Mouse (Mus musculus): Measurements from ENCODE around the gene Aqp11. TPM values are rescaled to one million over a fixed set of nuclear protein-coding genes. Genes with fewer than 3 reads are reported as not detected.

Gene Aqp11
- polyA plus RNA-seq, 1 experiment from 2014 or later = 5.2 TPM

DNA sequence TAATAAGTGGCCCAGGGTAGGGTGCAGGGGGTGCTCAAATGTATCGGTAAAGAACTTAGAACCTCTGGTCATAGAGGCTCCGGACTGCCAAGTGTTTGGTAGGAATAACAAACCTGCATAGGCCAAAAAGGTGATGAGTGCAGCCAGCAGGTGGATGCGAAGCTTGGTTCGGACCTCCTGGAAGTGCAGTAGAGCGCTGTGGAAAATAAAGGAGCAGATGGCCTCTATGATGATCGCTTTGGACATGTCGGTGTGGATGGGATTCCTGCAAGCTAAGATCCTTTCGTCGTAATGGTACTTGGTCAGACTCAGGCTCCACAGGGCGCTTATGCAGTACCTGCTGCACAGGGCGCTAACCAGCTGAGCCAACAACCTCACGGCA lies 842 bp downstream of the Aqp11 start:
- WGBS = 7% methylated on average over 12 of the region's 12 CpGs
- peaks cover 3% of the 10 kb centered on the region for H3K27me3 ChIP-seq (ENCODE audit: insufficient read depth, poor library complexity, severe bottlenecking)
- H3K4me1 ChIP-seq = peaks cover 13% of the 10 kb centered on the region
- no peaks in the 10 kb centered on the region for H3K36me3 ChIP-seq
- H3K27ac ChIP-seq = peak overlapping the region; percentile 91
- peak overlapping the region; percentile 67 for H3K4me3 ChIP-seq
- DNase-seq (ENCODE audit: low spot score) = no peak
- no peaks in the 10 kb centered on the region for H3K9me3 ChIP-seq

- 48% methylated on average over 4 of the region's 4 CpGs for WGBS
- H3K27ac ChIP-seq = no peak overlapping the region
- DNase-seq (ENCODE audit: low spot score) = no peak
- no peaks in the 10 kb centered on the region for H3K36me3 ChIP-seq
- no peaks in the 10 kb centered on the region for H3K9me3 ChIP-seq
- peaks cover 3% of the 10 kb centered on the region for H3K27me3 ChIP-seq (ENCODE audit: insufficient read depth, poor library complexity, severe bottlenecking)
- H3K4me1 ChIP-seq = peaks cover 17% of the 10 kb centered on the region
- H3K4me3 ChIP-seq = no peak overlapping the region
These were observed 2.1 kb downstream of the Aqp11 start for GRCm38 (mm10) chr7:97735886-97736420.

- no peak for DNase-seq (ENCODE audit: low spot score)
- WGBS = 81% methylated on average over 8 of the region's 8 CpGs
- H3K4me3 ChIP-seq = no peak overlapping the region
These were observed 3.1 kb downstream of the Aqp11 start for GRCm38 (mm10) chr7:97735021-97735420.

DNA sequence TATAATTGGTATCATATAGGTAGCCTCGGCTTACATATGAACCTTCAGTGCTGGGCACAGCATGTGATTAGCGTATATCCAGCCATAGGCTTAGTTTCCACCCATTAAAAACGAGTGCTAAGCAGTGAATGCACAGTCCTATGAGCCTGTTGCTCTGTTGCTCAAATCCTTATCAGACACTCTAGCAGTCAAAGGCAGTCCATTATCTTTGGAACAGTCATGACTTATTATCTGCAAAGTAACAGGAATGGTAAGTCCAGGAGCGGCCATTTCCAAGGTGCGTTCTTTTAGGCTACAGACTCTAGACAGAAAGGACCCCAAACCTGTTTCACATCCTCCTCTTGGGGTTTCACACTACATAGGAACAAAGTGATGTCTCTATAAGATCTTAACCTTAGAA lies 4.5 kb downstream of the Aqp11 start:
- Histone ChIP-seq H3K36me3 (no peaks in the 10 kb centered on the region), H3K4me1 (peaks cover 21% of the 10 kb centered on the region), H3K27me3 (ENCODE audit: insufficient read depth, poor library complexity, severe bottlenecking) (peaks cover 3% of the 10 kb centered on the region), H3K4me3 (no peak overlapping the region), H3K9me3 (no peaks in the 10 kb centered on the region), H3K27ac (no peak overlapping the region)
- no peak for DNase-seq (ENCODE audit: low spot score)
- 78% methylated on average over 5 of the region's 5 CpGs for WGBS

More at GRCm38 (mm10) chr7:97735021-97735420, 3.1 kb downstream of the Aqp11 start:
- Histone ChIP-seq H3K27me3 (ENCODE audit: insufficient read depth, poor library complexity, severe bottlenecking) (peaks cover 3% of the 10 kb centered on the region), H3K36me3 (no peaks in the 10 kb centered on the region), H3K4me1 (peaks cover 21% of the 10 kb centered on the region), H3K9me3 (no peaks in the 10 kb centered on the region), H3K27ac (no peak overlapping the region)

DNA sequence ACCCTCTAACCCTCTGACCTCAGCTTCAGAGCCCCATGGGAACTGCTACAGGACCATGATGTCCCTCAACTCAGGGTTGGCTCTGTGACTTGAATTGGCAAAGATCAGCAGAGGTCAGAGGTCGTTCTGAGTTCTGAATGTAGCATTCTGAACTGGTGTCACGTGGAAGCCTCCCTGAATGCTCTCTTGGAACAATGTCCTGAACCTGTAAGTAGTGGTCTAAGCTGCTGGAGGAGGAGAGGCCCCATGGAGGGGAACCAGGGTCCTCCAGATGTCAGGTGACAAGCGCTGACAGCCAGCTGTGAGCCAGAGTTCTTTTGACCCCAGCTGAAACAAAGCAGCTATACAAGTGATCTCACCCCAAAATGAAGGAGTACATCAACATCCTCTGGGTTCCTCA lies 7.7 kb downstream of the Aqp11 start:
- Histone ChIP-seq H3K27ac (no peak overlapping the region), H3K36me3 (peaks cover 9% of the 10 kb centered on the region; the same call in 1 of the 2 replicates), H3K27me3 (ENCODE audit: insufficient read depth, poor library complexity, severe bottlenecking) (peaks cover 3% of the 10 kb centered on the region; the same call in 1 of the 2 replicates), H3K9me3 (no peaks in the 10 kb centered on the region), H3K4me3 (no peak overlapping the region), H3K4me1 (peaks cover 8% of the 10 kb centered on the region)
- 71% methylated on average over 3 of the region's 3 CpGs for WGBS
- no peak for DNase-seq (ENCODE audit: low spot score)

DNA sequence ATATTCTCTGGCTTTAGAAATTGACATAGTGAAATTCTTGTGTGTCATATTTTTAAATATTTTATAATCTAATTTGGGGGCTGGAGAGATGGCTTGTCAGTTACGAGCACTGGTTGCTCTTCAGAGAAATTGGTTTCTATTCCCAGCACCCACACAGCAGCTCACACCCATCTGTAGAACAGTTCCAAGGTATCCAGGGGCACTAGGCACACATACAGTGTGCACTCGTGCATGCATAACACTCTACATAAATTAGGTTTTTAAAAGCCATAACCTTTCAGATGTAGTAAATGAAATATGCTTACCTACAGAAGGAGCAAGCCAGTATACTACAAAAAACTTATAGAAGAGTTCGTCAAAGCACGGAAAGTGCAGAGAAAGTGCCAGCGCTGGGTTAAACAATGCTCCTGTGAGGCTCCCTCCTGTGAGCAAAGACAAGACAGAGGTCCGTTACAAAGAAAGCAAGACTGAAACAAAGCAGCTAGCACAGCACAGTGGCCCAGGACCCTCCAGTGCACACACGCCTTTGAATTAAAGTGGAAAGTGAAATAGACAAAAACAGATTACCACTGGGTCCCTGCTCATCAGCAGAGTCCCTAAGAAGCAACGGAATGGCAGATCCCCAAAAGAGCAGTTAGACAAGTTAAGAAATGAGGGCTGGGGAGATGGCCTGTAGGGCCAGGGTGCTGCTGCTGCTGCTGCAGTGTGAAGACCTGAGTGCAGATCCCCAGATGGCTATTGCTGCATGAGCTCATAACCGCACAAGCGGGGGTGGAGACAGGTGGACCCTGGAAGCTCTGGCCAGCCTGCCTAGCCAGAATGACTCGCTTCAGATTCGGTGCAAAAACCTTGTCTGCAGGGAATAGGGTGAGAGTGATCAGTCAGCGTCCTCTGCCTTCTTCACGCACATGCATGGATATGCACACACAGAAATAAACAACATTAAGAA lies 9.1 kb downstream of the Aqp11 start:
- Histone ChIP-seq H3K4me3 (no peak overlapping the region), H3K27ac (no peak overlapping the region), H3K4me1 (peaks cover 8% of the 10 kb centered on the region), H3K9me3 (no peaks in the 10 kb centered on the region), H3K27me3 (ENCODE audit: insufficient read depth, poor library complexity, severe bottlenecking) (no peaks in the 10 kb centered on the region), H3K36me3 (peaks cover 9% of the 10 kb centered on the region; the same call in 1 of the 2 replicates)
- 74% methylated on average over 14 of the region's 14 CpGs for WGBS
- no peak for DNase-seq (ENCODE audit: low spot score)

DNA sequence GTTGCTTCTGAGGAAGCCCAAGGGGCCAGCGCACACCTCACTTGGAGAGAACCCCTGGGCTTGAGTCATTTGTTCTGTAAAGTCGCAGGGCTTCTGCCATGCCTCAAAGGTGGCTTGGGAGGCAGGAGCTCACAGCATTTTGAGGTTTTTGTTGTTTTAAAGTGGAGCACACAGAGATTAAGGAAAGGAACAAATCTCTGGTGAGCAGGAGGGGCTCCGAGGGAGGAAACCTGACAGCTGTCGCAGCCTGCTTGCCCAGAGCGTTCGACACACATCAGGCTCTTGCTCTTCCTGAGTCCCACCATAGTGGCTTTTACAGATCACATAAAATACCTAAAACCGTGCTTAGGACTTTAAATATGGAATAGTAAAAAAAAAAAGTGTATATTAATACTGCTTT lies 11.3 kb downstream of the Aqp11 start:
- H3K36me3 ChIP-seq = peaks cover 13% of the 10 kb centered on the region; the same call in 1 of the 2 replicates
- WGBS = 70% methylated on average over 7 of the region's 7 CpGs
- no peak overlapping the region for H3K27ac ChIP-seq
- H3K4me1 ChIP-seq = peaks cover 7% of the 10 kb centered on the region
- H3K4me3 ChIP-seq = no peak overlapping the region
- H3K27me3 ChIP-seq (ENCODE audit: insufficient read depth, poor library complexity, severe bottlenecking) = no peaks in the 10 kb centered on the region
- H3K9me3 ChIP-seq = no peaks in the 10 kb centered on the region
- DNase-seq (ENCODE audit: low spot score) = no peak

GRCm38 (mm10) chr7:97726080-97726479 lies 12.0 kb downstream of the Aqp11 start:
- peaks cover 14% of the 10 kb centered on the region; the same call in 1 of the 2 replicates for H3K36me3 ChIP-seq
- peaks cover 3% of the 10 kb centered on the region; the same call in 1 of the 2 replicates for H3K4me1 ChIP-seq
- no peaks in the 10 kb centered on the region for H3K9me3 ChIP-seq
- 85% methylated on average over 7 of the region's 7 CpGs for WGBS
- no peaks in the 10 kb centered on the region for H3K27me3 ChIP-seq (ENCODE audit: insufficient read depth, poor library complexity, severe bottlenecking)
- no peak overlapping the region for H3K27ac ChIP-seq
- DNase-seq (ENCODE audit: low spot score) = no peak
- H3K4me3 ChIP-seq = no peak overlapping the region

- no peaks in the 10 kb centered on the region for H3K27me3 ChIP-seq (ENCODE audit: insufficient read depth, poor library complexity, severe bottlenecking)
- H3K4me1 ChIP-seq = peaks cover 2% of the 10 kb centered on the region; the same call in 1 of the 2 replicates
- H3K27ac ChIP-seq = no peak overlapping the region
- H3K36me3 ChIP-seq = peaks cover 20% of the 10 kb centered on the region; the same call in 1 of the 2 replicates
- H3K4me3 ChIP-seq = no peak overlapping the region
- no peaks in the 10 kb centered on the region for H3K9me3 ChIP-seq
- 94% methylated on average over 6 of the region's 6 CpGs for whole genome bisulfite sequencing
- no peak for DNase-seq (ENCODE audit: low spot score)
These were observed 12.7 kb downstream of the Aqp11 start for GRCm38 (mm10) chr7:97725401-97725800.

DNA sequence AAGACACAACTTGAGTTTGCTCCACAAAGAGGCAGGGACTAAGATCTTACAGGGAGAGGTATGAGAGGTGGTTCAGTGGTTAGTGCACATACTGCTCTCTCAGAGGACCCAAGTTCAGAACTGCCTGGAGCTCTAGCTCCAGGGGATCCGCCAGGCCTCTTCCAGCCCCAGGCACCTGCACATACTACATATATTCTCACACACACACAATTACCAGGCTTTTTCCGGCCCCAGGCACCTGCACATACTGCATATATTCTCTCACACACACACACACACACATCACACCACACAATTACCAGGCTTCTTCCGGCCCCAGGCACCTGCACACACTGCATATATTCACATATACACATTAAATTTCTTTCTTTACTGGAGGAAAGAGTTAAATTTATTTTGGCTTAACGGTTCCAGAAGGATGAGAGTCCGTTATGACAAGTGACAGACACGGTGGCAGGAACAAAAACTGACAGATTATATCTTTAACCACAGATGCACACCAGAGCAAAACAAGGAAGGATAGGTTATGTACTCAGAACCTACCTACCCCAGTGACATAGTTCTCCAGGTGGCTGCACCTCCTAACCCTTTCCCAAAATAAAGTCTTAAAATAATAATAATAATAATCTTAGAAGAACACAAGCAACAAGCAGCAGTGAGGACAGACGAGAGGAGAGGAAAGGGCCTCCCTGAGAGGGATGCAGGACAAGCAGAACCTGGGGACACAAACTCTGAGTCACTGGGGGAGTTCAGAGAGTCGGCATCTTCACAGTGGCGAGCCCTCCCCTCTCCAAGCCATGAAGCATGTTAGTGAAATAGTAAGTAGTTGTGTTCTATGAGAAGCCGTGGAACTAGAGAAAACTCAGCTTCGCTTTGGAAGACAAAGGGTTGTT lies 14.2 kb downstream of the Aqp11 start:
- no peak overlapping the region for H3K4me3 ChIP-seq
- 90% methylated on average over 11 of the region's 11 CpGs for WGBS
- H3K9me3 ChIP-seq = no peaks in the 10 kb centered on the region

DNA sequence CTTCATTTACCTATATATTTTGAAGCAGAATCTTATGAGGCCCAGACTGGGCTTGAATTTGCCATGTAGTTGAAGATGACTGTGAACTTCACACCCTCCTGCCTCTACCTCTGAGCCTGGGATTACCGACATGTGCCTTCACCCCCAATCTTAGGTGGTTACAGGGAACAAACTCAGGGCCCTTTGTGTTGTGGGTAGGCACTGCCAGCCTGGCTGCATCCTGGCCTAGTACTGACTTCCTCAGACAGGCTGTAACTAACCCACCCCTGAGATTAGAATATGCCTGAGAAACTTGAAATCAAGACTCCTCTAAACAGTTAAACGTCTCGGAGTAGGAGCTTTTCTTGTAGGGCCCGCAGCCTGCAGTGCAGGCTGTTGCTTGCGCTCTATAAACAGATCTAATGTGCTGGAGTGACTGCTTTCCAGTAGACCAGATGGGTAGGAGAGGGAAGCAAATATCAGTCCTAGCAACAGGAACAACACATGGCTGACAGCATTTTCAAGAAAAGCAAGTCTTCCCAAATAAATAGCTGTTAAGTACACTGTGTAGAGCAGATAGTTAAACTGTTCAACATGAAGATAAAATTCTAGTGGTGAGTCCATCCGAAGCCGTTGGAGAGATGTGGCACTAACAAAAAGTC lies 15.7 kb downstream of the Aqp11 start:
- Histone ChIP-seq H3K9me3 (no peaks in the 10 kb centered on the region), H3K27me3 (ENCODE audit: insufficient read depth, poor library complexity, severe bottlenecking) (no peaks in the 10 kb centered on the region), H3K36me3 (peaks cover 40% of the 10 kb centered on the region), H3K4me3 (no peak overlapping the region), H3K4me1 (no peaks in the 10 kb centered on the region), H3K27ac (no peak overlapping the region)
- DNase-seq (ENCODE audit: low spot score) = no peak
- 92% methylated on average over 7 of the region's 7 CpGs for WGBS

More for the DNA sequence above, 14.2 kb downstream of the Aqp11 start:
- Histone ChIP-seq H3K27me3 (ENCODE audit: insufficient read depth, poor library complexity, severe bottlenecking) (no peaks in the 10 kb centered on the region), H3K27ac (no peak overlapping the region), H3K4me1 (no peaks in the 10 kb centered on the region), H3K36me3 (peaks cover 30% of the 10 kb centered on the region)
- DNase-seq (ENCODE audit: low spot score) = no peak

DNA sequence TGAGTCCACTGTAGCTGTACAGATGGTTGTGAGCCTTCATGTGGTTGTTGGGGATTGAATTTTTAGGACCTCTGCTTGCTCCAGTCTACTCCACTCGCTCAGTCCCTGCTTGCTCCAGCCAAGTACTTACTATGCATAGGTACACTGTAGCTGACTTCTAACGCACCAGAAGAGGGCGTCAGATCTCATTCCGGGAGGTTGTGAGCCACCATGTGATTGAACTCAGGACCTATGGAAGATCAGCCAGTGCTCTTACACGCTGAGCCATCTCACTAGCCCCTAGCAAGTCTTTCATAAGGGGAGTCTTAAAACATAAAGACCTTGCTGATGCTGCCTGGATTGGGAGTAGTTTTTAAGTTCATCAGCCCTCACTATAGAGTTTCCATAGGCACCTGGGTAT lies 18.0 kb downstream of the Aqp11 start:
- H3K27ac ChIP-seq = no peak overlapping the region
- WGBS = 82% methylated on average over 5 of the region's 5 CpGs
- no peaks in the 10 kb centered on the region for H3K9me3 ChIP-seq
- no peak for DNase-seq (ENCODE audit: low spot score)
- H3K36me3 ChIP-seq = peaks cover 57% of the 10 kb centered on the region
- no peaks in the 10 kb centered on the region for H3K4me1 ChIP-seq
- H3K27me3 ChIP-seq (ENCODE audit: insufficient read depth, poor library complexity, severe bottlenecking) = no peaks in the 10 kb centered on the region
- no peak overlapping the region for H3K4me3 ChIP-seq
